Mouse (Mus musculus) limb, embryonic 12.5 days (tissue): ENCODE results near the gene Xpo5. TPM values are rescaled to one million over a fixed set of nuclear protein-coding genes. Genes with fewer than 3 reads are reported as not detected.

Source experiments
- ATAC-seq: fragments of 200-750 bp; cut with Nextera tagmentation; 2 replicates; pipeline ENCODE4 v1.8.0; 2017; ENCODE audit warnings: low read depth, moderate TSS enrichment; ENCODE audit not compliant: insufficient number of reproducible peaks, insufficient read depth, low FRiP score, low TSS enrichment
- H3K27ac ChIP-seq: fragments of 300-500 bp; sonication (generic); 2 replicates; pipeline ENCODE4 v1.5.1; 2016; ENCODE audit warnings: mild to moderate bottlenecking, moderate library complexity
- H3K27me3 ChIP-seq: fragments of 300-500 bp; sonication (generic); 2 replicates; pipeline ENCODE4 v1.6.1; 2016; ENCODE audit warnings: mild to moderate bottlenecking, moderate library complexity
- H3K36me3 ChIP-seq: fragments of 300-500 bp; sonication (generic); 2 replicates; pipeline ENCODE4 v1.6.1; 2016; ENCODE audit warnings: mild to moderate bottlenecking, moderate library complexity
- H3K4me1 ChIP-seq: fragments of 300-500 bp; sonication (generic); replicated peaks from 2 replicates; pipeline ENCODE4 v1.6.1; 2016
- H3K4me2 ChIP-seq: fragments of 300-500 bp; sonication (generic); 2 replicates; pipeline ENCODE4 v1.6.1; 2016; ENCODE audit warnings: mild to moderate bottlenecking, moderate library complexity
- H3K4me3 ChIP-seq: fragments of 300-500 bp; sonication (generic); replicated peaks from 2 replicates; pipeline ENCODE4 v1.5.1; 2016; ENCODE audit warnings: mild to moderate bottlenecking
- H3K9ac ChIP-seq: fragments of 300-500 bp; sonication (generic); replicated peaks from 2 replicates; pipeline ENCODE4 v1.6.1; 2016; ENCODE audit warnings: mild to moderate bottlenecking, moderate library complexity
- H3K9me3 ChIP-seq: fragments of 300-500 bp; sonication (generic); 2 replicates; pipeline ENCODE4 v1.6.1; 2016; ENCODE audit warnings: mild to moderate bottlenecking, moderate library complexity
- WGBS: fragments of 180-500 bp; shearing (Covaris S2); methylation state at CpG from one replicate; pipeline ENCODE4 v1.1.7; 2016; 5-methylcytosine and 5-hydroxymethylcytosine counted together
- polyA plus RNA-seq: library from polyadenylated mRNA; unstranded; fragments of >200 nt; fragmentation: Nextera tagmentation; extraction: Ambion mirVana; gene quantifications from 2 replicates; pipeline ENCODE4 v1.2.1, GENCODE M21; 2016

Xpo5 gene
- polyA plus RNA-seq, result 61.6 and 63.1 TPM in 2 replicates

DNA sequence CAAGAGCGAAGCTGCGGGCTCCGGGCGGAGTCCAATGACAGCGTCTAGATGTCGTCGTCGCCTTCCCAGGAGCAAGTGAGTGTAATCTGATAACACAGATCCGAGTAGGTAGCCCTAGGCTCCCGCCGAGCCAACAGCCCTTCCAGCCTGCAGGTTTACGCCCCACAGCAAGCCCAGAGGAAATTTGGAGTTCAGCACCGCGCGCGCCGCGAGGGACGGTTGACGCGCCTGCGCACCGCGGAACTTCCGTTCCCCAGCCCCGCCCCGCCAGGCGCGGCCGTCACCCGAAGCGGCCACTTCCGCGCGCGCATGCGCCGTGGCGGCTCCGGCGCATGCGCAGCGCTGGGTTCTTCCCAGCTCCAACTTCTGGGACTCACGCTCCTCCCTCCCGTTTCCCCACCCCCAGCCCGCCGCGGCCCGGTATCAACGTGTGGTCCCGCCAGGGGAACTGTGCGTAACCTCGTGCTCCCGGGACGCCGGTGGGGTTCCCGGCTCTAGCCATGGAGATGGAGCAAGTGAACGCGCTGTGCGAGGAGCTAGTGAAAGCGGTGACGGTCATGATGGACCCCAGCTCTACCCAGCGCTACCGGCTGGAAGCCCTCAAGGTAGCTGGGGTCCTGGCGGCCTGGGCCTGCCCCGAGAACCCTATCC, at the start of gene Xpo5, which contains the start of gene Polh:
Gene Xpo5, plus strand, starts transcription at position 362 of the 651 bp plus-strand sequence.
Gene Polh, minus strand, starts transcription at position 225 of the 651 bp plus-strand sequence.
- WGBS, result under 1% methylated on average over 66 of the region's 66 CpGs
- ATAC-seq, result peak; percentile 93
- H3K4me3 ChIP-seq, result peak within 1 kb of the TSS; percentile 94
- H3K9ac ChIP-seq, result peak within 1 kb of the TSS; percentile 86
- H3K36me3 ChIP-seq, result peaks cover 50% of the 10 kb centered on the region
- H3K4me1 ChIP-seq, result peaks cover 25% of the 10 kb centered on the region
- H3K27ac ChIP-seq, result peak within 1 kb of the TSS; percentile 83
- no peaks in the 10 kb centered on the region for H3K9me3 ChIP-seq
- no peaks in the 10 kb centered on the region for H3K27me3 ChIP-seq
- H3K4me2 ChIP-seq, result peak within 1 kb of the TSS; percentile 92

DNA sequence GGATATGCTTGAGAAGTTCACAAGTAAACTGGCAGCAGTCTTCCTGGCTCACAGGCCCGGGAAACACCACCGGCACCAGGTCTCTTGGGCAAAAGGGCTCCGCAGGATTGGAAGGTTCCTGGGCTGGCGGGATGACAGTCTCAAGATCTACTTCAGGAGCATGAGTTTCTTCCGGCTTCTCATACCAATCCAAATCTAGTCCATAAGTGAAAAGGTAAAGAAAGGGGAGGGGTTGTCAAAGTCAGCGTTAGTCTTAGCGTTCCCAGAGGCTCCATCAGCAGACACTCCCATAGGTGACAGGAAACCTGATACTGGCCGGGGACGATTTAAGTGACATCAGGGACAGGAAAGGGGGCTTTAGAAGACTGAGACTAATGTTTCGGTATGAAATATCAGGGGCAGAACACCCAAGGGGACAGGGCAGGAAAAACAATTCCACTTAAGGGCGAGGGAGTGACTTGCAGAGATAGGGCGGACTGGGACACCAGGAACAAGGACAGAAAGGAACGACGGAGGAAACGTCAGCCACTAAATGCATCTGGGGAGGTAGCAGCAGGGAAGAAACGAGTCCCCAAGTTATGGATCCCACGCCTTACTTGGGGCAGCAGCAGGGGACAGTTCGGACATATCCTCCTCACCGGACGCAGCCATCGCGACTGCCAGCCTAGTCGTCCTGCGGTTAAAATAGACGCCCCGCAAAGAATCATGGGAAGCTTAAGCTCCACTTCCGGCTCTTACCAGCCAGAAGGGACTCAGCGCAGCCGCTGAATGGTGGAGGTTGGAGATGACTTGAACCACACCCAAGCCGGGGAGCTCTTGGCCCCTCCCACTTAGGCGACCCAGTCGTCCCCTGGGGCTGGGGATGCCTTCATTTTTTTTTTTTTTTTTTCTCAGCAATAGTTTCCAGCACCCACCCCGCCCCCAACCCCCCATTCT, 49.5 kb upstream of the Xpo5 start, which contains the start of gene Mad2l1bp:
Gene Mad2l1bp, minus strand, starts transcription at position 707 of the 936 bp plus-strand sequence.
- Histone ChIP-seq H3K4me2 (peak within 1 kb of the TSS; percentile 73), H3K27me3 (no peaks in the 10 kb centered on the region), H3K4me1 (peaks cover 9% of the 10 kb centered on the region), H3K36me3 (peaks cover 21% of the 10 kb centered on the region), H3K4me3 (peak within 1 kb of the TSS; percentile 61), H3K27ac (peak within 1 kb of the TSS; percentile 75), H3K9me3 (no peaks in the 10 kb centered on the region), H3K9ac (peak within 1 kb of the TSS; percentile 51)
- 6% methylated on average over 33 of the region's 33 CpGs for WGBS
- peak; percentile 82 for ATAC-seq

DNA sequence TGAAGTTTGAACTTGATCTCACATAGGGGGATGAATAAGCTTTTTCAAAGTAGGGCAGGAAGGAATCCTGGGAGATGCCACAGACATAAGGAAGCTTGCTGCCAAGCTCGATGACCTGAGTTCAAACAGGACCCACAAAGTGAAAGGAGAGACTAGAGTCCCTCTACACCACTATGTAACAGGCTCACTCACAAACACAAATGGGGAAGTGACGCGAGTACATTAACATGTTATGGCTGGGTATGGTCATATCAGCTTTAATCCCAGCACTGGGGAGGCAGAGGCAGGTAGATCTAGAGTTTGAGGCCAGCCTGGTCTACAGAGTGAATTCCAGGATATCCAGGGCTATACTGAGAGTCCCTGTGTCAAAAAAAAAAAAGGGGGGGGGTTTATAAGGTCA, 48.2 kb upstream of the Xpo5 start:
- H3K9ac ChIP-seq, result no peak overlapping the region
- no peak overlapping the region for H3K4me3 ChIP-seq
- no peaks in the 10 kb centered on the region for H3K9me3 ChIP-seq
- WGBS, result 95% methylated on average over 3 of the region's 3 CpGs
- H3K27me3 ChIP-seq, result no peaks in the 10 kb centered on the region
- H3K4me2 ChIP-seq, result no peak overlapping the region
- no peak for ATAC-seq
- H3K27ac ChIP-seq, result no peak overlapping the region
- H3K36me3 ChIP-seq, result peaks cover 10% of the 10 kb centered on the region
- H3K4me1 ChIP-seq, result peaks cover 9% of the 10 kb centered on the region

DNA sequence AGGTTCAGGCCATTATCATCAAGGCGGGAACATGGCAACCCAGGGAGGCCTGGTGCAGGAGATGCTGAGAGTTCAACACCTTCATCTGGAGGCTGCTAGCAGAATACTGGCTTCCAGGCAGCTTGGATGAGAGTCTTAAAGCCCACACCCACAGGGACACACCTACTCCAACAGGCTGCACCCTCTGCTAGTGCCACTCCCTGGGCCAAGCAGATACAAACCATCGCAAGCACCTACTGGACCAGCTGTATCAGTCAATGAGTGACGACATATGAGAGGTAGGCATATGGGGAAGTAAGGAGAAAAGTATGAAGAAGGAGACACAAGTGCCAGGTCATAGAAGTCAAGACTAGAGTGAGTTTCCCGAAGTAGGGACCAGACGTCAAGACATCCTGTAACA, 45.9 kb upstream of the Xpo5 start:
- H3K4me2 ChIP-seq, result no peak overlapping the region
- ATAC-seq, result no peak
- no peak overlapping the region for H3K9ac ChIP-seq
- H3K27ac ChIP-seq, result no peak overlapping the region
- no peaks in the 10 kb centered on the region for H3K27me3 ChIP-seq
- peaks cover 1% of the 10 kb centered on the region for H3K36me3 ChIP-seq
- H3K4me3 ChIP-seq, result no peak overlapping the region
- WGBS, result 78% methylated on average over 5 of the region's 5 CpGs
- peaks cover 15% of the 10 kb centered on the region for H3K4me1 ChIP-seq
- H3K9me3 ChIP-seq, result no peaks in the 10 kb centered on the region

DNA sequence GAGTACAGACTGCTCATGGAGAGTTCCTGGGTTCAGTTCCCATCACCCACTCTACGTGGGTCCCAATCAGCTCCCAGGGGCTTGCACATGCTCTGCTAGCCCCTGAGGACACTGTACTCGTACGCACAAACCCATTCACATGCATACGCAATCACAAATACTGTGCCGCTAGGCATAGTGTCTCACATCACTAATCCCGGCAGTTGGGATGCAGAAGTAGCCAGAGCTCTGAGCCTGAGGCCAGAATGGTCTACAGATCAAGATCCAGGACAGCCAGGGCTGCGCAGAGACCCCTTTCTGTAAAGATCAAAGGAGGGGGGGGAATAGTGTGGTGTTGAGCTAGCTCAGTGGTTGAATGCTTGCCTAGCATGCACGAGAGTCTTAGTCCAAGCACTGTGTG, 45.5 kb upstream of the Xpo5 start:
- H3K36me3 ChIP-seq, result no peaks in the 10 kb centered on the region
- no peak overlapping the region for H3K9ac ChIP-seq
- H3K27ac ChIP-seq, result no peak overlapping the region
- H3K4me1 ChIP-seq, result peaks cover 19% of the 10 kb centered on the region
- no peak overlapping the region for H3K4me3 ChIP-seq
- no peaks in the 10 kb centered on the region for H3K9me3 ChIP-seq
- H3K27me3 ChIP-seq, result no peaks in the 10 kb centered on the region
- WGBS, result 87% methylated on average over 8 of the region's 8 CpGs
- no peak overlapping the region for H3K4me2 ChIP-seq
- ATAC-seq, result no peak

DNA sequence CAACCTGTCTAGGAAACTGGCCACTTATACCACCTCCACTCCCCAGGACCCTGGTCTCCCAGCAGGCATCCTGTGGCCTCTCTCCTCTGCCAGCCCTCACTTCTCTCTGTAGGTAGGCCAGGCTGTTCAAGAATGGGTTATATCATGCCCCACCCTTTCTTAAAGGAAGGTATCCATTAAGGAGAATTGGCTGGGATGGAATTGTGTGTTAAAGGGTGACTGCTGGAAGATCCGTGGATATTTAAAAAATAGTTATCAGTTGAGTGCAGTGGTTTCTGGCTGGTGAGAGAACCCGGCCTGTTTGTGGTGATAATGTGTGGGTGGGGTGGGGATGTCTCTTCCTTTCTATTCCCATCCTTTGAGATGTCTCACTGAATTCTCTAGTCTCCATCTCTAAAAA, 43.3 kb upstream of the Xpo5 start:
- H3K9me3 ChIP-seq, result no peaks in the 10 kb centered on the region
- H3K9ac ChIP-seq, result no peak overlapping the region
- 64% methylated on average over 2 of the region's 2 CpGs for WGBS
- no peaks in the 10 kb centered on the region for H3K27me3 ChIP-seq
- peak overlapping the region; percentile 73; the same call in 1 of the 2 replicates for H3K4me3 ChIP-seq
- peak overlapping the region; percentile 83; the same call in 1 of the 2 replicates for H3K4me2 ChIP-seq
- H3K4me1 ChIP-seq, result peaks cover 22% of the 10 kb centered on the region
- no peak for ATAC-seq
- H3K36me3 ChIP-seq, result peaks cover 15% of the 10 kb centered on the region
- no peak overlapping the region; the same call in 1 of the 2 replicates for H3K27ac ChIP-seq

DNA sequence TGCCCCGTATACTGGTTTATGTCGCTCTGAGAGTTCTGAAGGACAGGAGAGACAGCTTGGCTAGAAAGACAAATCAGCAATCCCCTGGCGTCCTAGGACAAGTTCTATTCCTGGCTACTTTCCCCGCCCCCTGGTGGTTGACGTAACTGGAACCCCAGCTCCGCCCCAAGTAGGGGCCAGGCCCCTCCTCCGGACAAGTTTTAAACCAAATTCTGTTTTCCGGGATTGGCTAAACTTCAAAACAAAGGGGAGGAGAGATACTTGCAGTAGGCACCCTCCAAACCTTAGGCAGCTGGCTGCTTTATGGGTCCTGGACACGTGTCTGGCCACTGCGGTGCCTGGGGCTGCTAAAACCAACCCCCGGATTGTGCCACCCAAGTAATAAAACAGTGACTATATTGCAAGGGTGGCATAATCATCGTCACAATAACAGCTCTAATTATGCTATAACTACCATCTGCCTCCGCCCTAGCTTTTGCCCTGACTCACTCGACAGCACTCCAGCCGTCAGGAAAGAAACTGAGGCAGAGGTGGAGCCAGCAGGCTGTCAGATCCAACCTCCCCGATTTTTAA, 42.4 kb upstream of the Xpo5 start:
- Histone ChIP-seq H3K4me1 (peaks cover 22% of the 10 kb centered on the region), H3K4me2 (peak overlapping the region; percentile 83), H3K27me3 (no peaks in the 10 kb centered on the region), H3K4me3 (peak overlapping the region; percentile 73), H3K9ac (peak overlapping the region; percentile 67), H3K9me3 (no peaks in the 10 kb centered on the region), H3K36me3 (peaks cover 25% of the 10 kb centered on the region), H3K27ac (peak overlapping the region; percentile 89)
- ATAC-seq, result peak; percentile 67
- under 1% methylated on average over 16 of the region's 16 CpGs for WGBS

DNA sequence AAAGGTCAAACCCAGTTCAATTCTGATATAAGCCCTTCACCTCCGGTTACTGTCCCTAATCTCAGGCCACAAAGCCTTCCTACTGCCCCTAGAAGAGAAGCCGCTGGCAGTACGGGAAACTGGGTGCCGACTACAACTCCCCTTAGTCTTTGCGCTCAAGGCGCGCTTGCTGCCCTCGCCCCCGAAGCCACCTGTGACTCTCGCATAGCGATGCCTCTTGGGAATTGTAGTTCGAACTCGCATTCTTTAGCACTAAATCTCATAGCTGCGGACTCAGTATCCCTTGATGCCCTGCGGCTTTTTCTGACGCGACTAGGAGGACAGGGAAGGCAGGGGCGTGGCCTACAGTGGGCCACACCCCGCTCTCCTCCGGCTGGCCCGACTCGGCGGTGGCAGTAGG, 41.9 kb upstream of the Xpo5 start, which contains the start of gene Gtpbp2:
Gene Gtpbp2, plus strand, starts transcription at position 347 of the 400 bp plus-strand sequence.
- H3K4me2 ChIP-seq, result peak within 1 kb of the TSS; percentile 83
- peaks cover 22% of the 10 kb centered on the region for H3K4me1 ChIP-seq
- ATAC-seq, result peak; percentile 92
- H3K9ac ChIP-seq, result peak within 1 kb of the TSS; percentile 67
- H3K36me3 ChIP-seq, result peaks cover 30% of the 10 kb centered on the region
- peak within 1 kb of the TSS; percentile 89 for H3K27ac ChIP-seq
- no peaks in the 10 kb centered on the region for H3K9me3 ChIP-seq
- H3K4me3 ChIP-seq, result peak within 1 kb of the TSS; percentile 73
- no peaks in the 10 kb centered on the region for H3K27me3 ChIP-seq
- 1% methylated on average over 23 of the region's 23 CpGs for WGBS

DNA sequence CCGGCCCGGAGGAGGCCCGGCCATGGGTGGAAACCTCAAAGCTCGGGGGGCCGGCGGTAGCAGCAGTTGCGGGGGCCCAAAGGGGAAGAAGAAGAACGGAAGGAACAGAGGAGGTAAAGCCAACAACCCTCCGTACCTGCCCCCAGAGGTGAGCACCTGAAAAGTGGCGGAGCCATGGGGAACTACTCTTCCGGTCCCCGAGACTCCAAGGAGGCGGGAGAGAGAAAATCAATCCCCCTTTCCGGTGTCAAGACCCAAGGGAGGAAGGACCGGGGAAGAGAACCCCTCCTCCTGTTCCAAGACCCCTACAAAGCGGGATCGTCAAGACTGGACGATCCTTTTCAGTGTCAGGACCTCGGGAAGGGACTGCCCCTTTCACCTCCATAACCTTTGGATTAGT, 41.4 kb upstream of the Xpo5 start:
- Histone ChIP-seq H3K9me3 (no peaks in the 10 kb centered on the region), H3K4me3 (peak overlapping the region; percentile 73), H3K4me2 (peak overlapping the region; percentile 83), H3K36me3 (peaks cover 35% of the 10 kb centered on the region), H3K4me1 (peaks cover 22% of the 10 kb centered on the region), H3K27ac (peak overlapping the region; percentile 77), H3K9ac (peak overlapping the region; percentile 67), H3K27me3 (no peaks in the 10 kb centered on the region)
- WGBS, result under 1% methylated on average over 19 of the region's 19 CpGs
- ATAC-seq, result no peak; the same call in 1 of the 2 replicates

DNA sequence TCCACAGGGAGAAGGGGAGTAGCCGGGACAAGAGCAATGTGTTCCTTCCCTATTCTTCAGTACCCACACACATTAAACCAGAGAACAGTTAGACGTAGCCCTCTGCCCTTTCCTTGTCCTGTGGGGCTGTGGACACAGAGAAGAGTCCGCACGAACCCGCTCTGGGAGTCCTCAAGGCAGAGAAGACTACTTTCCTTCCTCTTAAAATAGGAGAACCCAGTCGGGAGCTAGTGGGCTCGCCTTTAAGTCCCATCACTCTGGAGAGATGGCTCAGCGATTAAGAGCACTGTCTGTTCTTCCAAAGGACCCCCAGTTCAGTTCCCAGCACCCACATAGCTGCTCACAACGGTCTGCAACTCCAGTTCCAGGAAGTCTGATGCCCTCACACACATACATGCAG, 40.9 kb upstream of the Xpo5 start:
- 50% methylated on average over 9 of the region's 9 CpGs for WGBS
- no peaks in the 10 kb centered on the region for H3K27me3 ChIP-seq
- no peaks in the 10 kb centered on the region for H3K9me3 ChIP-seq
- no peak for ATAC-seq
- peak overlapping the region; percentile 77; the same call in 1 of the 2 replicates for H3K27ac ChIP-seq
- H3K4me3 ChIP-seq, result peak overlapping the region; percentile 73
- H3K4me2 ChIP-seq, result peak overlapping the region; percentile 83
- peaks cover 22% of the 10 kb centered on the region for H3K4me1 ChIP-seq
- H3K9ac ChIP-seq, result peak overlapping the region; percentile 67
- peaks cover 40% of the 10 kb centered on the region for H3K36me3 ChIP-seq
